Mouse (Mus musculus) limb, embryonic 11.5 days (tissue): Measurements from ENCODE around the gene Med27. TPM values are rescaled to one million over a fixed set of nuclear protein-coding genes. Genes with fewer than 3 reads are reported as not detected.

ENCODE experiments used
- ATAC-seq: fragments of 200-750 bp; cut with Nextera tagmentation; 2 replicates; pipeline ENCODE4 v1.8.0; 2017; ENCODE audit warnings: low read depth; ENCODE audit not compliant: insufficient number of reproducible peaks, low FRiP score, low TSS enrichment
- DNase-seq: peaks from one replicate; pipeline ENCODE4 v3.0.0-alpha.2; 2015; ENCODE audit warnings: low spot score
- H3K27ac ChIP-seq: fragments of 300-500 bp; sonication (generic); replicated peaks from 2 replicates; pipeline ENCODE4 v1.5.1; 2014; ENCODE audit warnings: low read depth, mild to moderate bottlenecking, low read length
- H3K27me3 ChIP-seq: fragments of 300-500 bp; sonication (generic); 2 replicates; pipeline ENCODE4 v1.6.1; 2014; ENCODE audit warnings: mild to moderate bottlenecking, low read length, mixed read lengths; ENCODE audit not compliant: control insufficient read depth, insufficient read depth
- H3K36me3 ChIP-seq: fragments of 300-500 bp; sonication (generic); 2 replicates; pipeline ENCODE4 v1.6.1; 2014; ENCODE audit warnings: mild to moderate bottlenecking, low read length, moderate library complexity, mixed read lengths; ENCODE audit not compliant: control insufficient read depth, insufficient read depth
- H3K4me1 ChIP-seq: fragments of 300-500 bp; sonication (generic); 2 replicates; pipeline ENCODE4 v1.6.1; 2014; ENCODE audit warnings: low read length, mixed read lengths; ENCODE audit not compliant: control insufficient read depth, insufficient read depth
- H3K4me2 ChIP-seq: fragments of 300-500 bp; sonication (generic); 2 replicates; pipeline ENCODE4 v1.6.1; 2014; ENCODE audit warnings: low read depth, mild to moderate bottlenecking, moderate library complexity; ENCODE audit not compliant: severe bottlenecking
- H3K4me3 ChIP-seq: fragments of 300-500 bp; sonication (generic); 2 replicates; pipeline ENCODE4 v1.5.1; 2014; ENCODE audit warnings: low read depth, low read length
- H3K9ac ChIP-seq: fragments of 300-500 bp; sonication (generic); 2 replicates; pipeline ENCODE4 v1.6.1; 2014; ENCODE audit warnings: mild to moderate bottlenecking, low read length
- H3K9me3 ChIP-seq: fragments of 300-500 bp; sonication (generic); 2 replicates; pipeline ENCODE4 v1.6.1; 2016; ENCODE audit warnings: low read length; ENCODE audit not compliant: control insufficient read depth
- WGBS: fragments of 180-500 bp; shearing (Covaris S2); extraction: QIAGEN DNeasy Blood & Tissue Kit; methylation state at CpG from one replicate; pipeline ENCODE4 v1.1.7; 2014; 5-methylcytosine and 5-hydroxymethylcytosine counted together
- polyA plus RNA-seq: library from polyadenylated mRNA; unstranded; fragments of >200 nt; fragmentation: Nextera tagmentation; extraction: Ambion mirVana; gene quantifications from 2 replicates; pipeline ENCODE4 v1.2.1, GENCODE M21; 2014

Med27 gene
- polyA plus RNA-seq, 1 experiment from 2014 or later, result 56.3 TPM

GRCm38 (mm10) chr2:29488379-29489236 lies 142.0 kb downstream of the Med27 start:
- Histone ChIP-seq H3K9me3 (no peaks in the 10 kb centered on the region), H3K4me2 (no peak overlapping the region), H3K27ac (no peak overlapping the region), H3K27me3 (no peaks in the 10 kb centered on the region), H3K4me1 (peaks cover 11% of the 10 kb centered on the region), H3K4me3 (no peak overlapping the region), H3K9ac (no peak overlapping the region), H3K36me3 (no peaks in the 10 kb centered on the region)
- ATAC-seq (no peak), DNase-seq (no peak)
- 67% methylated on average over 13 of the region's 13 CpGs for WGBS

- H3K27ac ChIP-seq, result no peak overlapping the region
- no peak overlapping the region for H3K9ac ChIP-seq
- no peak overlapping the region for H3K4me2 ChIP-seq
- H3K36me3 ChIP-seq, result no peaks in the 10 kb centered on the region
- ATAC-seq, result no peak
- 82% methylated on average over 6 of the region's 6 CpGs for WGBS
- peaks cover 6% of the 10 kb centered on the region for H3K4me1 ChIP-seq
- H3K27me3 ChIP-seq, result no peaks in the 10 kb centered on the region
- no peak for DNase-seq
- H3K9me3 ChIP-seq, result no peaks in the 10 kb centered on the region
- no peak overlapping the region for H3K4me3 ChIP-seq
Measured at GRCm38 (mm10) chr2:29491656-29492055, 145.0 kb downstream of the Med27 start.

- Histone ChIP-seq H3K4me2 (no peak overlapping the region), H3K9ac (no peak overlapping the region), H3K27ac (no peak overlapping the region), H3K27me3 (no peaks in the 10 kb centered on the region), H3K4me1 (no peaks in the 10 kb centered on the region; the same call in 1 of the 2 replicates), H3K36me3 (no peaks in the 10 kb centered on the region), H3K9me3 (no peaks in the 10 kb centered on the region), H3K4me3 (no peak overlapping the region)
- 53% methylated on average over 9 of the region's 9 CpGs for WGBS
- ATAC-seq, result no peak
- no peak for DNase-seq
Measured at GRCm38 (mm10) chr2:29493396-29494031, 146.9 kb downstream of the Med27 start.

GRCm38 (mm10) chr2:29495271-29495670 lies 148.7 kb downstream of the Med27 start:
- Histone ChIP-seq H3K4me2 (no peak overlapping the region), H3K36me3 (no peaks in the 10 kb centered on the region), H3K27me3 (no peaks in the 10 kb centered on the region), H3K4me3 (no peak overlapping the region), H3K27ac (no peak overlapping the region), H3K4me1 (no peaks in the 10 kb centered on the region; the same call in 1 of the 2 replicates), H3K9ac (no peak overlapping the region), H3K9me3 (no peaks in the 10 kb centered on the region)
- no peak for DNase-seq
- WGBS, result 80% methylated on average over 2 of the region's 2 CpGs
- no peak for ATAC-seq

GRCm38 (mm10) chr2:29500601-29501350 lies 154.2 kb downstream of the Med27 start:
- 79% methylated on average over 9 of the region's 9 CpGs for WGBS
- H3K4me1 ChIP-seq, result no peaks in the 10 kb centered on the region
- ATAC-seq (no peak), DNase-seq (no peak)
- no peak overlapping the region for H3K9ac ChIP-seq
- H3K4me2 ChIP-seq, result no peak overlapping the region
- no peaks in the 10 kb centered on the region for H3K27me3 ChIP-seq
- no peaks in the 10 kb centered on the region for H3K9me3 ChIP-seq
- H3K27ac ChIP-seq, result no peak overlapping the region
- no peaks in the 10 kb centered on the region for H3K36me3 ChIP-seq
- no peak overlapping the region for H3K4me3 ChIP-seq

GRCm38 (mm10) chr2:29501381-29501780 lies 154.8 kb downstream of the Med27 start:
- H3K9ac ChIP-seq, result no peak overlapping the region
- no peaks in the 10 kb centered on the region for H3K4me1 ChIP-seq
- no peaks in the 10 kb centered on the region for H3K9me3 ChIP-seq
- no peak overlapping the region for H3K4me2 ChIP-seq
- ATAC-seq (no peak), DNase-seq (no peak)
- no peaks in the 10 kb centered on the region for H3K27me3 ChIP-seq
- H3K27ac ChIP-seq, result no peak overlapping the region
- H3K36me3 ChIP-seq, result no peaks in the 10 kb centered on the region
- no peak overlapping the region for H3K4me3 ChIP-seq
- 73% methylated on average over 4 of the region's 4 CpGs for WGBS

- Histone ChIP-seq H3K27ac (no peak overlapping the region), H3K9me3 (no peaks in the 10 kb centered on the region), H3K4me1 (0 out of 2 replicates have a peak, but pooled peaks cover 3% of the 10 kb centered on the region), H3K4me2 (no peak overlapping the region), H3K4me3 (no peak overlapping the region), H3K36me3 (no peaks in the 10 kb centered on the region), H3K27me3 (no peaks in the 10 kb centered on the region), H3K9ac (no peak overlapping the region)
- 64% methylated on average over 6 of the region's 6 CpGs for WGBS
- DNase-seq (no peak), ATAC-seq (no peak)
Measured at GRCm38 (mm10) chr2:29504848-29505247, 158.2 kb downstream of the Med27 start.

GRCm38 (mm10) chr2:29506411-29506810 lies 159.8 kb downstream of the Med27 start:
- no peak for DNase-seq
- 79% methylated on average over 4 of the region's 4 CpGs for WGBS

More at GRCm38 (mm10) chr2:29506411-29506810, 159.8 kb downstream of the Med27 start:
- H3K9ac ChIP-seq, result no peak overlapping the region
- no peaks in the 10 kb centered on the region for H3K9me3 ChIP-seq
- H3K27ac ChIP-seq, result no peak overlapping the region
- H3K4me3 ChIP-seq, result no peak overlapping the region
- H3K4me1 ChIP-seq, result 0 out of 2 replicates have a peak, but pooled peaks cover 3% of the 10 kb centered on the region
- no peaks in the 10 kb centered on the region for H3K27me3 ChIP-seq
- no peak overlapping the region for H3K4me2 ChIP-seq
- no peaks in the 10 kb centered on the region for H3K36me3 ChIP-seq
- no peak for ATAC-seq
